Mouse (Mus musculus) erythroblast, embryonic 14.5 days (primary cell): ENCODE results near the gene Myf6.

Experiments used
- GATA1 ChIP-seq: IDR thresholded peaks from 2 replicates; pipeline ENCODE4 v1.6.1; 2012; ENCODE audit warnings: low read length, inconsistent platforms, mixed read lengths
- TAL1 ChIP-seq: IDR thresholded peaks from 3 replicates; pipeline ENCODE4 v1.6.1; 2012; ENCODE audit warnings: low read length, inconsistent platforms, mixed read lengths

- no peak for TF ChIP-seq GATA1
- TF ChIP-seq TAL1 = no peak
Observed at GRCm38 (mm10) chr10:107471712-107472111, 22.8 kb downstream of the Myf6 start.
